Mouse (Mus musculus) limb, embryonic 12.5 days (tissue): ENCODE results near the gene Zgrf1. TPM values are rescaled to one million over a fixed set of nuclear protein-coding genes. Genes with fewer than 3 reads are reported as not detected.

ENCODE experiments used
- ATAC-seq: fragments of 200-750 bp; cut with Nextera tagmentation; 2 replicates; pipeline ENCODE4 v1.8.0; 2017; ENCODE audit warnings: low read depth, moderate TSS enrichment; ENCODE audit not compliant: insufficient number of reproducible peaks, insufficient read depth, low FRiP score, low TSS enrichment
- H3K27ac ChIP-seq: fragments of 300-500 bp; sonication (generic); 2 replicates; pipeline ENCODE4 v1.5.1; 2016; ENCODE audit warnings: mild to moderate bottlenecking, moderate library complexity
- H3K27me3 ChIP-seq: fragments of 300-500 bp; sonication (generic); 2 replicates; pipeline ENCODE4 v1.6.1; 2016; ENCODE audit warnings: mild to moderate bottlenecking, moderate library complexity
- H3K36me3 ChIP-seq: fragments of 300-500 bp; sonication (generic); 2 replicates; pipeline ENCODE4 v1.6.1; 2016; ENCODE audit warnings: mild to moderate bottlenecking, moderate library complexity
- H3K4me1 ChIP-seq: fragments of 300-500 bp; sonication (generic); replicated peaks from 2 replicates; pipeline ENCODE4 v1.6.1; 2016
- H3K4me2 ChIP-seq: fragments of 300-500 bp; sonication (generic); 2 replicates; pipeline ENCODE4 v1.6.1; 2016; ENCODE audit warnings: mild to moderate bottlenecking, moderate library complexity
- H3K4me3 ChIP-seq: fragments of 300-500 bp; sonication (generic); replicated peaks from 2 replicates; pipeline ENCODE4 v1.5.1; 2016; ENCODE audit warnings: mild to moderate bottlenecking
- H3K9ac ChIP-seq: fragments of 300-500 bp; sonication (generic); replicated peaks from 2 replicates; pipeline ENCODE4 v1.6.1; 2016; ENCODE audit warnings: mild to moderate bottlenecking, moderate library complexity
- H3K9me3 ChIP-seq: fragments of 300-500 bp; sonication (generic); 2 replicates; pipeline ENCODE4 v1.6.1; 2016; ENCODE audit warnings: mild to moderate bottlenecking, moderate library complexity
- WGBS: fragments of 180-500 bp; shearing (Covaris S2); methylation state at CpG from one replicate; pipeline ENCODE4 v1.1.7; 2016; 5-methylcytosine and 5-hydroxymethylcytosine counted together
- polyA plus RNA-seq: library from polyadenylated mRNA; unstranded; fragments of >200 nt; fragmentation: Nextera tagmentation; extraction: Ambion mirVana; gene quantifications from 2 replicates; pipeline ENCODE4 v1.2.1, GENCODE M21; 2016

Zgrf1 gene
- polyA plus RNA-seq, 1 experiment from 2014 or later, result 16.0 TPM

DNA sequence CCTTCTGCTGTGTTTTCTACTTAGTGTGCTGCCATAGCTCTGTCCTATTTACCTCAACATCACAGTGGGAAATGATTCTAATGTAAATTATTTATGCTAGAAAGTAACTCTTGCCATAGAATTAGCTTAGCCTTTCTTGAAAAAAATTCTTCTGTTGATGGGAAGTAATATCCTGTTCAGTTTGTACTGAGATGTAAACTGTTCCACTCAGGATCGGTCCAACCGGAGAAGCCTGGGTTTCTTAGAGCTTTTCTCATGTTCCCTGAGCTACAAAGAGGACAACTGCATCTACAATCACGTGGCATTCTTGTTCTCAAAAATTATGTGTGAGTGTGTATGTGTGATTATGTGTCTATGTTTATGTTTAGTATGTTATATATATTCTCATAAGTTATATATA is 24.1 kb upstream of the Zgrf1 start:
- H3K4me2 ChIP-seq, result no peak overlapping the region
- H3K36me3 ChIP-seq, result no peaks in the 10 kb centered on the region
- H3K4me3 ChIP-seq, result no peak overlapping the region
- no peaks in the 10 kb centered on the region for H3K9me3 ChIP-seq
- H3K4me1 ChIP-seq, result no peaks in the 10 kb centered on the region
- H3K27ac ChIP-seq, result no peak overlapping the region
- 89% methylated on average over 3 of the region's 3 CpGs for WGBS
- no peaks in the 10 kb centered on the region for H3K27me3 ChIP-seq
- H3K9ac ChIP-seq, result no peak overlapping the region
- no peak for ATAC-seq

DNA sequence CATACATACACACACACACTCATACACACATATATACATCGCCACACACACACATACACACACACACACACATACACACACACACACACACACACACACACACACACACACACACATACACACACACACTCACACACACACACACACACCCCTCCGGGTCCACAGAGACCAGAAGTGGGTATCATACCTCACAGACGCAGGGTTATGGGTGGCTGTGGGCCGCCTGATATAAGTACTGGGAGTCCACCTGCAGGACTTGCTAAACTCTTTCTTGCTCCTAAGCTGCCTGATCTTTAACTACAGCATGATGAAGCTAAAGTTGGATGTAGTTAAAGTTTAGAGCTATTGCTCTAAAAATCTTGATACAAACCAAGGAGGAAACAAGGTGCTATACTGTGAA is 23.5 kb upstream of the Zgrf1 start:
- H3K36me3 ChIP-seq, result no peaks in the 10 kb centered on the region
- no peak overlapping the region for H3K4me3 ChIP-seq
- H3K4me2 ChIP-seq, result no peak overlapping the region
- WGBS, result 87% methylated on average over 4 of the region's 4 CpGs
- no peak overlapping the region for H3K27ac ChIP-seq
- H3K4me1 ChIP-seq, result no peaks in the 10 kb centered on the region
- no peaks in the 10 kb centered on the region for H3K9me3 ChIP-seq
- no peak overlapping the region for H3K9ac ChIP-seq
- no peaks in the 10 kb centered on the region for H3K27me3 ChIP-seq
- ATAC-seq, result no peak

DNA sequence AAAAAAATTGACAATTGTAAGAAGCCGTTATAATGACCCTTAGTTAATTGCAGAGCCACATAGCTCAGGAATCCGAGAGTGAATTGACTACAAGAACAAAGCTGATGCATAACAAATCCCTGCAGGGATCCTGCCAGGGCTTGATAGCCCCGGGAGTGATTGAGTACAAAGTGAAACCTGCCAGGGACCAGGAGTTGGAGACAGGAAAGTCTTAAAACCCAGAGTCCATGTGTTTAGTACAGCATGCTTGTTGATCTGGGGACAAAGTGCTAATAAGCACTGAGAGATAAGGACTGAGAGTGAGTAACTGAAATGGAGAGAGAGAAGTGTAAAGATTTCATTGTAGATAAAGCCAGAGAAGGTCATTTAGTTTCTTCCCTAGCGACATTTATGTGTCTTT is 23.0 kb upstream of the Zgrf1 start:
- no peak for ATAC-seq
- H3K27ac ChIP-seq, result no peak overlapping the region
- H3K36me3 ChIP-seq, result no peaks in the 10 kb centered on the region
- H3K9ac ChIP-seq, result no peak overlapping the region
- no peak overlapping the region for H3K4me3 ChIP-seq
- H3K4me2 ChIP-seq, result no peak overlapping the region
- no peaks in the 10 kb centered on the region for H3K9me3 ChIP-seq
- no peaks in the 10 kb centered on the region for H3K4me1 ChIP-seq
- H3K27me3 ChIP-seq, result no peaks in the 10 kb centered on the region
- 7% methylated on average over 4 of the region's 4 CpGs for WGBS

DNA sequence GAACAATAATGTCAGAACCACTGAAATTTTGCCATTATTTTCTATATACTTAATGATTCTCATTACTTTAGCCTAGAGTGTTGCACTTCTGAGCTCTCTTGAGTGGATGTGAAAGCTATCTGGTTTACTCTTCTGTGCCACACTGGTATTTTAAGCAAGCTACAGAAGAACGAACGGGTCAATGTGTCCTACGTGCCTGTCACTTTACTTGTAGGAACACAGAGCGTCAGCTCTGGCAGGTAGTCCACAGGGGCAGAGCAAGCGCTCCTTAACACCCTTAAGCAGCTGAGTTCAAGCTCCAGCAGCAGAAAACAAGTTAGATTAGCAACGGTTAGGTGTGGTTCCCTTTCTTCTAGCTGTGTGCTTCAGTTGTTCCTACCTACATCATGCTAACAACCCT is 14.1 kb upstream of the Zgrf1 start:
- no peaks in the 10 kb centered on the region for H3K27me3 ChIP-seq
- 80% methylated on average over 6 of the region's 6 CpGs for WGBS
- H3K9ac ChIP-seq, result no peak overlapping the region
- H3K36me3 ChIP-seq, result peaks cover 53% of the 10 kb centered on the region
- H3K9me3 ChIP-seq, result no peaks in the 10 kb centered on the region
- H3K4me2 ChIP-seq, result no peak overlapping the region
- H3K4me3 ChIP-seq, result no peak overlapping the region
- no peaks in the 10 kb centered on the region for H3K4me1 ChIP-seq
- no peak for ATAC-seq
- H3K27ac ChIP-seq, result no peak overlapping the region

DNA sequence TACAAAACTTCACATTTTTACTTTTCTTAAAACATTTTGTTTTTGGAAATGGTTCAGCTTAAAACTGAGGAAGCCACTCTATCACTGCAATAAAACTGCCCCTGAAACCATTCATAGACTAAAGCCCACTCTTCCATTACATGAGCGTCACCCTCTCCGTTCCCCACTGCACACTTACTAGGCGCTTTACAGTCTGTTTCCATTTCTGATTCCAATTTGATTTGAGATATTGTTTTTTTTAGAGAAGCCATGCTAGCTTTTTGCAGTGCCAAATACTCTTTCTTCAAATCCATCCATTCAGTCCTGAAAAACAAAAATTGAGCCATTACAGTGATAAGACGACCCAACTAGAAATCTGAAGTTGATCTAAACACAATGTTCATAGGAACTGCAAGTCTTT is 9.3 kb upstream of the Zgrf1 start:
- Histone ChIP-seq H3K9ac (no peak overlapping the region), H3K9me3 (no peaks in the 10 kb centered on the region), H3K36me3 (peaks cover 55% of the 10 kb centered on the region), H3K4me1 (no peaks in the 10 kb centered on the region), H3K4me2 (no peak overlapping the region), H3K4me3 (no peak overlapping the region), H3K27ac (no peak overlapping the region), H3K27me3 (no peaks in the 10 kb centered on the region)
- 87% methylated on average over 4 of the region's 4 CpGs for WGBS
- ATAC-seq, result no peak

DNA sequence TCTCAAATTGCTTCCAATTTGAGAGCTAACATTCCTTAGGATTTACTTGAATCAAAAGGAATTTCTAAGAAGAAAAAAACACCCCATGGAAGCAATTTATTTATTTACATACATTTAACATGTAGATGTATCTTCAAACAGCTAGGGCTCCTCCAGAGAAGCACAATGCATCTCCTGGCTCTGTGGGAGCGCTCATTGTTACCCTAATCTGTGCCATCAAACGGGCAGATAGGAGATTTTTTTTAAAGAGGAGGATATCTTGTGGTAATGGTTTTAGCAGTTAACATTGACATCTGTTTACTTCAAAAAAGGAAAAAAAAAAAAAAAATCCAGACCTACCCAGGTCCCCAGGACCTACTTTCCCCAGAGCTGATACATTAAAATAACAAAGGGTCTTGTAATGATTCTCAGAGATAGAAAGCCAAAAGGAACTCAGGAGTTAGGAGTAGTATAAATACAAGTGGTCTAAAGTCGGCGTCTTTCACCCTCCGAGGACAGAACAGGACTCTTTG is 8.6 kb upstream of the Zgrf1 start:
- Histone ChIP-seq H3K36me3 (peaks cover 50% of the 10 kb centered on the region), H3K27me3 (no peaks in the 10 kb centered on the region), H3K4me3 (no peak overlapping the region), H3K27ac (no peak overlapping the region), H3K9ac (no peak overlapping the region), H3K4me2 (no peak overlapping the region), H3K4me1 (no peaks in the 10 kb centered on the region), H3K9me3 (no peaks in the 10 kb centered on the region)
- WGBS, result 36% methylated on average over 5 of the region's 5 CpGs
- no peak for ATAC-seq

DNA sequence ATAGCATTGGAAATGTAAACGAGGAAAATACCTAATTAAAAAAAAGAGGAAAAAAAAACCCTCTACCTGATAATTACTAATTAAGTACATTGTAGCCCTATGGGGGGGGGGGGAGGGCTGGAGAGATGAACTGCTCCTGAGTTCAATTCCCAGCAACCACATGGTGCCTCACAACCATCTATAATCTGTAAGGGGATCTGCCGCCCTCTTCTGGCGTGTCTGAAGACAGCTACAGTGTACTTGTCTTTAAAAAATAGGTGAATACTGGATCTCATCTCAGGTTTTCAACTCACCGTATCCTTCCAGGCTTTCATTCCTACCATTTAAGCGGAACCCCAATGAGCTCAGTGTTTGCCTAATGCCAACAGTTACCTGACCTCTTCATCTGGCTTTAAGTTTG is 5.4 kb upstream of the Zgrf1 start:
- Histone ChIP-seq H3K27me3 (no peaks in the 10 kb centered on the region), H3K9me3 (no peaks in the 10 kb centered on the region), H3K27ac (no peak overlapping the region), H3K4me2 (no peak overlapping the region), H3K9ac (no peak overlapping the region), H3K36me3 (peaks cover 32% of the 10 kb centered on the region), H3K4me3 (no peak overlapping the region), H3K4me1 (0 out of 2 replicates have a peak, but pooled peaks cover 5% of the 10 kb centered on the region)
- no peak for ATAC-seq
- WGBS, result 31% methylated on average over 5 of the region's 5 CpGs

DNA sequence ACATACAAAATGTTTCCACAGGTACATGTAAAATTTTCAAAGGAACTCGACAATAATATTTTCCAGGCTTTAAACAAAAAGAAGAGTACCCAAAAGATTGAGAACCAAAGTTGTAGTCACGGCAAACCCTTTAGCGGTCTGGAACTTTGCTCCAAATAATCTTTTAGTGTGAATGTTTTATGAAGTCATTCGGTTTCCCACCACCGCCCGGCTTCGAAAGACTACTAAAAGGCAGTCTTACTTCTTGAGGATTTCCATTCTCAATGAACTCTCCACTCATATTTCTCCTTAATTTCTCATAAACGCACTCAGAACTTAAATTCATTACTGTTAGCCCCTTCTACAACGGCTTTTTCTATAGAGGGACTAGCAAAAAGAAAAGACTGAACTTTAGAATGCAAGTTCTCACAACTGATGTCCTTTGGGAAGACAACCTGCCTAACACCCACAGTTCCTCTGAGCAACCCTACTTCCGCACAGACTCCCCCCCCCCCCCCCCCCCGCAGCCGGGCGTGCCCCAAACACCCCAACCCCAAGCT is 786 bp upstream of the Zgrf1 start:
- WGBS, result 11% methylated on average over 11 of the region's 13 CpGs

DNA sequence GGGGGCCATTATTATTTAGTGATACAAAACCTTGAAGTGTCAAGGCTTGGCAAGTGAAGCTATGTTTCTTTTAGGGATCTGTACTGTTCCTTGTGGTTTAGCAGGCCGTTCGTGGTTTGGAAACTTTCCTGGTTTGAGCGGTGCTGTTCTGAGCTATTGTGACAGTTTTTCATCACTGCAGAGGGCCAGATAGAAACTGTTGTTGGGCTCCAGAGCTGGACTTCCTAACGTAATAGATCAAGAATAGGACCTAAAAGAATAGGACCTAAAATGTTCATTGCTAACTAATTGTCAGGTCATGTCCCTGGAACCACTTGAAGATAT is 393 bp downstream of the Zgrf1 start:
- H3K27ac ChIP-seq, result peak overlapping the region; percentile 4; the same call in 1 of the 2 replicates

More for the DNA sequence above, 786 bp upstream of the Zgrf1 start:
- H3K4me2 ChIP-seq, result peak overlapping the region; percentile 67
- H3K4me3 ChIP-seq, result peak overlapping the region; percentile 78
- peak overlapping the region; percentile 93 for H3K27ac ChIP-seq
- H3K9ac ChIP-seq, result peak overlapping the region; percentile 74
- H3K36me3 ChIP-seq, result peaks cover 19% of the 10 kb centered on the region
- no peak for ATAC-seq
- H3K9me3 ChIP-seq, result no peaks in the 10 kb centered on the region
- H3K27me3 ChIP-seq, result no peaks in the 10 kb centered on the region
- peaks cover 13% of the 10 kb centered on the region for H3K4me1 ChIP-seq

DNA sequence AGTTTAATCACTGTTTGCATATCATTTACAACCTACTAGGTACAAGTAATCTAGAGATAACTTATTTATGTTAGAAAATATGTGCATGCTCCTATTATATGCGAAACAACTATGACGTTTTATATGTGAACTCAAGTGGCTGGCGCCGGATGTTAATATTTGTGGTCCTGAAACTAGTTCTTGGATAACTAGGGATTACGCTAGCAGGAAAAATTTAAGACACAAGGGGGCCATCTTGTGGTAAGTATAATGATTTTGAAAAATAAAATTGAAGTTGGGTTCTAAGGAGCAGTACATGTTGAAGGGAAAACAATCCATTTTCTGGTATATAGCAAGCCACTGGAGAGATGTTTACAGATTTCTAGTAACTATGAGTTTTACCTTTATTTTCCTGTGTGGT is 1.4 kb downstream of the Zgrf1 start:
- no peak for ATAC-seq
- Histone ChIP-seq H3K9me3 (no peaks in the 10 kb centered on the region), H3K36me3 (peaks cover 21% of the 10 kb centered on the region), H3K4me2 (peak overlapping the region; percentile 67), H3K9ac (no peak overlapping the region), H3K27me3 (no peaks in the 10 kb centered on the region), H3K27ac (no peak overlapping the region), H3K4me1 (peaks cover 13% of the 10 kb centered on the region), H3K4me3 (peak overlapping the region; percentile 78)
- WGBS, result 66% methylated on average over 5 of the region's 5 CpGs

More for the DNA sequence above, 393 bp downstream of the Zgrf1 start:
- peaks cover 21% of the 10 kb centered on the region for H3K36me3 ChIP-seq
- H3K4me3 ChIP-seq, result peak overlapping the region; percentile 78
- under 1% methylated on average over 4 of the region's 4 CpGs for WGBS
- no peaks in the 10 kb centered on the region for H3K27me3 ChIP-seq
- H3K9me3 ChIP-seq, result no peaks in the 10 kb centered on the region
- no peak for ATAC-seq
- peaks cover 13% of the 10 kb centered on the region for H3K4me1 ChIP-seq
- peak overlapping the region; percentile 67 for H3K4me2 ChIP-seq
- H3K9ac ChIP-seq, result peak overlapping the region; percentile 61

DNA sequence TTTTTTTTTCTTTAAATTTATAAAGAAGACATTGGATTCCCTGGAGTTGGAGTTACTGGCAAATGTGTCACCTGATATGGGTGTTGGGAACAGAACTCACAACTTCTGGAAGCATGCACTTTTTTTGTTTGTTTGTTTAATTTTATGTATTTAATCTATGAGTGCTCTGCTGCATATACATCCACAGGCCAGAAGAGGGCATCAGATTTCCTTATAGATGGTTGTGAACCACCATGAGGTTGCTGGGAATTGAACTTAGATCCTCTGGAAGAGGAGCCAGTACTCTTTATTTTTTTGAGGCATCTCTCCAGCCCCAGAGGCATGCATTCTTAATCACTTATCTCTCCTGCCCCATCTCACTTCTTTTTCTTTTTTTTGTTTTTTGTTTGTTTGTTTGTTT is 4.9 kb downstream of the Zgrf1 start:
- ATAC-seq, result no peak
- no peaks in the 10 kb centered on the region for H3K9me3 ChIP-seq
- peaks cover 43% of the 10 kb centered on the region for H3K36me3 ChIP-seq

DNA sequence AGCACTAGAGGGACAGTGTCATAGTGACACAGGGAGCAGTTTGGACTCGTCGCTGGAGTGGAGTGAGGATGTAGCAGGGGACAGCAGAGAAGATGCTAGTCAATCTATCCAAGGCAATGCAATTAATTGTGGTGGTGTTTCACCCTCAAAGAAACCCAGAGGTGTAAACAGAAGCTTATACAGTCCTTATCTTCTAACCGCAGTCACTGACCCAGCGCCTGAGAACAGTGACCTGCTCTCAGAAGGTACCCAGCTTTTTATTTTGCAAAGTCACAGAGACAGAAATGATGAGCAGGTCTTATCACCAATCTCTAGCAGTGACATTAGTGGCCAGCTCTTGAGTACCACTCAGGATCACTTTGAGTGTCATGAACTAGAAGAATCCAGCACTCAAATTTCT is 9.7 kb downstream of the Zgrf1 start:
- H3K4me2 ChIP-seq, result no peak overlapping the region

More for the DNA sequence above, 4.9 kb downstream of the Zgrf1 start:
- no peak overlapping the region for H3K4me3 ChIP-seq
- H3K4me2 ChIP-seq, result no peak overlapping the region
- H3K27ac ChIP-seq, result no peak overlapping the region
- peaks cover 8% of the 10 kb centered on the region for H3K4me1 ChIP-seq
- H3K27me3 ChIP-seq, result no peaks in the 10 kb centered on the region
- no peak overlapping the region for H3K9ac ChIP-seq

More for the DNA sequence above, 9.7 kb downstream of the Zgrf1 start:
- Histone ChIP-seq H3K36me3 (peaks cover 50% of the 10 kb centered on the region), H3K27me3 (no peaks in the 10 kb centered on the region), H3K4me1 (no peaks in the 10 kb centered on the region), H3K9me3 (no peaks in the 10 kb centered on the region), H3K4me3 (no peak overlapping the region), H3K9ac (no peak overlapping the region), H3K27ac (no peak overlapping the region)
- WGBS, result 89% methylated on average over 4 of the region's 4 CpGs
- ATAC-seq, result no peak
